Mouse (Mus musculus): Measurements from ENCODE around the gene Camk2b. TPM values are rescaled to one million over a fixed set of nuclear protein-coding genes. Genes with fewer than 3 reads are reported as not detected.

Camk2b gene
- total RNA-seq, 2 experiments from 2014 or later, result 8.7 to 8.8 TPM

DNA sequence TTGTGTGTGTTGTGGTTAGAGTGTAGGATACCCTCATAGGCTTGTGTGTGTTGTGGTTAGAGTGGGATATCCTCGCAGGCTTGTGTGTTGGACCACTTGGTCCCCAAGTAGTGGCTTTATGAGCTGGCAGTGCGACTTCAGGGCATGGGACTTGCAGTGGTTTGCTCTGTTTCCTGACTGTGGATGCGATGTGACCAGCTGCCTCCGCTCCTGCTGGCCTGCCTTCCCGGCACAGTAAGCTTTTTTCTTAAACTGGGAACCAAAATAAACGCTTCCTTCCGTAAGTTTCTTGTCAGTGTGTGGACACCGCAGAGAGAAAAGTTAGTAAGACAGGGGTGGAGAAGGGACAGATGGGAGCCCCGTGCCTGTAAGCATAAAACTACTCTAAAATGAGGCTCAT is 18.0 kb downstream of the Camk2b start:
- DNase-seq, result no peak

DNA sequence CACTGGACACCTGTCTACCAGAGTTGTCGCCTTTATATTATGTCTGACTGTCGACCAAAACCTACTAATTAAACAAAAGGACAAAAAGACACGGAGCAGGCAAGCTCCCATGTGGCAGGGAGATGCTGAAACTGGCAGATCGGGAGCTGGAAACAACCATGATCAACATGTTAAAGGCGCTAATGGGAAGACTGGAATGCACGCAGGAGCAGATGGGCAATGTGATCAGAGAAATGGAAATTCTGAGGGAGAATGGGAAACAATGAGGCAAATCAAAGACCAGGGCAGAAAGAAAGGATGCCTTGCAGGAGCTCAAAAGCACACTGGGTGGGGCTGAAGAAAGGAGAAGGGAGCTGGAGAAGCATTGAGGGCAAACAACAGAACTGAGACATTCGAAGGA is 27.2 kb downstream of the Camk2b start:
- no peak for DNase-seq

DNA sequence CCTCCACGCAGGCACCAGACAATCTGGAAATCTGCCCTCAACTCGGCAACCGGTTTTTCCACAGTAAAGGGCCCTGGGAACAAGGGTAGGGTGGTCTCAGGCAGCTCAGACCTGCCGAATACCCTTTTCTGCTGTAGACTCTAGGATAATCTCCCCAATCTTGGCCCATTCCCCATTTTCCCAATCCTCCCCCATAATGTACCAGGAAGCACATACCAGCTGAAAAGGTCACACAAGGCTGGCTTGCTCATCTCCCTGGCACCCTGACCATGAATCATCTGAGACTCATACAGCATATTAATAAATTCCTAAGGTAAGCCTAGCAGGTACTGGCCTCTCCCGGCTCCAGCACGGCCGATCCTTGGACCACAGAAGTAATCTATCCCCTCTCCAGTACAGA is 28.5 kb downstream of the Camk2b start:
- no peak for DNase-seq

DNA sequence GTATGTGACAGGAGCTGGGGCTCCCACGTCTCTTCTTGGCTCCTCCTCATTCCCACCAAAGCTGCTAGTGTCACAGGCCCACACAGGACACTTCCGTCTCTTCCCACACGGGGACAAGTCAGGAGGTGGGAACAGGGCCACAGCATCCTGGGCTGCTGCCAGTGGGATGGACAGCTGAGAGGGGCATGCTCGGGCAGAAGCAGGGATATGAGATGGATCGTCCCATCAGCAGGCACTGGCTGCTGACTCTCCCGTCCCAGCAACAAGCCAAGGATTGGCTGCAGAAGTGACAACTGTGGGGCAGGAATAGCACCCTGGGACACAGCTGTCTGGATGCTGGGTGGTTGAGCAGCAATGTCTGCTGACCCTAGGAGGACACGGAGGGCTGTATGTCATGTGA is 29.0 kb downstream of the Camk2b start:
- DNase-seq, result no peak

DNA sequence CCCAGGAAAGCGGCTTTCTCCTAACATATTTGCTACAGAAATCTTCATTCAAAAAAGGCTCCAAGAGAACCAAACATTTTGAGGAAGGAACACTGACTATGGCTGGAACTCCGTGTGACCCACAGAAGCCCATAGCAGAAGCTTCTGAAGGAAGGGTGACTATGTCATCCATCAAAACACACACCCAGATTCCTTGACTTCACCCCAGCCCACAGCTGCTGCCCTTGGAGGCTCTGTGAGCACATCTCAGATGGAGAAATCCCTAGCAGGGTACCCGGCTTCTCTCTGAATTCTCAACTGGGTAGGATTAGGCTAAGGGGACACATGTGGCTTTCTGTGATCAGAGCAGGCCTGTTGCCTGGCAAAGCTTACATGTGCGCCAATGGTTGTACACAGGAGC is 29.7 kb downstream of the Camk2b start:
- no peak for DNase-seq

DNA sequence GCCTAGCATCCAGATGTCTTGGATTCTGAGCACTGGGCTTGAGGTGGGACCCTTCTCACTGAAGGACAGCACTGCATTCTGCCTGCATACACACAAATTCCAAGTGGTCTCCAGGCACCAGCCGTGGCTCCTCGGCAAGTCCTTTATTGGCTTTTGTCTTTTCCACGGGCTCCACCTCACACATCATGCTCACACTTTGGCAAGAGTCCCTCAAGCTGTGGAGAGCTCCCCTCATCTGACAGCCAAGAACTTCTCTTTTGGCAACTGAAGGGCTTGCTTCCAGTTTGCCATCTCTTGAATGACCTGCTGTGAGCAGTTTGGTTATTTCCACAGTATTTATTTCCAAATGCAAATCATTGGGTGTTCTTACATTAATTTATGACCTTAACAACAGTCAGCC is 30.6 kb downstream of the Camk2b start:
- DNase-seq, result peak; percentile 4

DNA sequence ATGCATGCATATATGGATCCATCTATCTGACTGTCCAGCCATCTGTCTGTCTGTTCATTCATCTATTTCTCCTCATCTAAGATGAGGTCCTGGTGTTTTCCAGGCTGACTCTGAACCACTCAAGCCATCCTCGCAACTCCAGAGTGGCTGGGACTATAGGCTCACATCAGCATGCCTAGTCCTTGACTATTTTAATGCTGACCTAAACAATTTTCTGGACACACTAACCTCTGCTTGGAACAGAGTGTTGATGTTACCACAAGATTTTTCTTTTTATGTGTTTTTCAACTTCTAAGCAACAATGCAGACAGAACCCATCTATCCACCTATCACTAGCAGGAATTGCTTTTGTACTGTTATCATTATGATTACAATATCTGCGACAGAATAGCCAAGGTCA is 31.4 kb downstream of the Camk2b start:
- DNase-seq, result no peak

DNA sequence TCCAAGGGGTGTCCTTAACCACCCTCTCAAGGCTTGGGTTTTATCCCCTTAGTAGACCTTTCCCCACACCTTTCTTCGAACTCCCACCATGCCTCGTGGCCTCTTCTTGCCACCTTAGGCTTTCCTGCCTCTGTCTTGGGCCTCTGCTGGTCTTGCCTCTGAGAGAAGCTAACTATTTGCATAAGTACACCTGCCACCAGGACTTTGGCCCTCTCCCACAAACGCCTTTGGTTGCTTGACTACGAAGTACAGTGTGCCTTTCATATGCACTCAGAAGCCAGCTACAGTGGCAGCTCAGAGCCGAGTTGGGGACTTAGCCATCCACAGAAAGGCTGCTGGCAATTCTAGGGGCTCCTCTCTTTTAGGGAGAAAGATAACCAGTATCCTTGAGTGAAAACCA is 32.4 kb downstream of the Camk2b start:
- no peak for DNase-seq

DNA sequence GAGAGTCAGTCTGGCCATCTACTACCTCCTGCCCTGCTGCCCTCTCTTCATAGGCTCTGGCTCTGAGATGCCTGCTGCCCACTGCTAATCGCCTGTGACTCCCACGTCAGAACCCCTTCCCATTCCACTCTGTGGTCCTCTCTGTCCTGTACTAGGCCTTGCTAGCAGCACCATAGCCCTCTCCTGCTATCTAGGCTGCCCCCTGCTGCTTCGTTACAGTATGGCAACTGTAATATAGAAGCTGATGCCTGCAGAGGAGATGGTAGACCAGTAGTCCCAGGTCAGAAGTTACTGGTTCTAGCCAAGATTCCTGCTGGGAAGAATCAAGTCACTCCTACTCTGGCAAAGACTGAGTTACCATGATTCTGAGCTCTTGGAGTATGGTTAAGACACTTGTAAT is 33.0 kb downstream of the Camk2b start:
- peak; percentile 68 for DNase-seq

DNA sequence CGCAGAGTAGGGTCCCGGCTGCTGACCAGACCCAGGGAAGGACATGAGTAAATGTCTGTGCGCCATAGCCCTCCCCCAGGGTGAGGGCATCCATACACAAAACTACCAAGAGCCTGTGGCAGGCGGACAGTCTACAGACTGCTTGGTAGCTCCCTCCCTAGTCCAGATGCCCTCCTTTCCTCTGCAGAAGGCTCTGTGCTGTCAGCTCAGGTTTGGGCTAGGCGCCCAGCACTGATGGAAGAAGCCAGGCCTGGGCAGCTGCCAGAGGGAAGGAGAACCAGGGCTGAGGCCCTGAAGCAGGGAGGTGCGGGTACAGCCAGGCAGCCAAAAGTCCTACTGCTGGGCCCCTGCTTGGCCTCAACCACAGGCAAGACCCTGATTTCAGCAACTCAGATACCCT is 35.5 kb downstream of the Camk2b start:
- DNase-seq, result peak; percentile 83

DNA sequence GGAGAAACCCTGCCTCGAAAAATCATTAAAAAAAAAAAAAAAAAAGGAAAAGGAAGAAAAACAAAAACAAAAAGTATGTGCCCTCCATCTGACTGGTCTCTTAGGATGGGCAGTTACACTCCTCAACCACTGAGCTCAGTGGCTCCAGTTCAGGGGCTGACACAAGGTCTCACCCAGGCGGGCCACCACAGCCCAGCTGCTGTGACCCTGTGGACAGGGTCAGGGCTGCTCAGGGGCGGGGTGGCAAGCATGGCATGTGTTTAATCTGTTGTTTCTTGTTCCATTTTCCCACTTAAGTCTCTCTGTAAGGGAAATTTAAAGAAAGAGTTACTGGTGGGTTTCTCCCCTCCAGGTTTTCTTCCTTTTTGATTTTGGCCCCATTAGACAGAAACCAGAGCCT is 36.4 kb downstream of the Camk2b start:
- DNase-seq, result no peak

DNA sequence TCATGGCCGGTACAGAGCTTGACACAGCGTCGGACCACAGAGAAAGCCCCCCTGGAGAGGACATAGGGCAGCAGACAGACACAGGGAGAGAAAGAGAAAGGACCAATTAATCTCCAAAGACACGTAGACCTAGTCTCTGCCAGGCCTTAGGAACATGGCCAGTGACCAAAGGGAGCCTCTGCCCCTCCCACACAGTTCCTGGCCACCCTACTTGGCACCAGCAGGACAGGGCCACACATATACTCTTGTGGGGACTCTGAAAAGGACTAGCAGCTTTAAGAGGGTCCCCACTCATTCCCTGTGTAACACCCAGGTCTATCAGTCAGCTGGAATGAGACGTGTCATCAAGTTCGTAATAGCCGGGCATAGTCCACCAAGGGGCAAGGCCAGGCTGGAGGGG is 37.3 kb downstream of the Camk2b start:
- no peak for DNase-seq

DNA sequence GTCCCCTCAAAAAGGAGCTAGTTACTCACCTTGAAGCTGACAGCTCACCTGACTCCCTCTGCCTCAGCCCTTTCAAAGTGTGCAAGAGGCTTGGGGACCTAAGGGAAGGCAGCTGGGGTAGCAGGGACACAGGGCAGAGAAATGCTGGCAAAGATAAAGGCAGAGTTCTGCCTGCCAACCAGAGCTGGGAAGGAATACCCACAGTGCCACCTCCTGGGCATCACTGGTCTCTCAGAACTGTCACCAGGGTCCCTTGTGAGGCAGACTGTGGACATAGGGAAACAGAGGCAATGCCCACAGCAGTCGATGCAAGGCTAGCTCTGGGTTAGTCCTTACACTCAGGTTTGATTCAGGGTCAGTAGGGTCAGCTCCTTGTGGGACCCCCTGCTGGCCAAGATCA is 39.8 kb downstream of the Camk2b start:
- DNase-seq, result peak; percentile 74

DNA sequence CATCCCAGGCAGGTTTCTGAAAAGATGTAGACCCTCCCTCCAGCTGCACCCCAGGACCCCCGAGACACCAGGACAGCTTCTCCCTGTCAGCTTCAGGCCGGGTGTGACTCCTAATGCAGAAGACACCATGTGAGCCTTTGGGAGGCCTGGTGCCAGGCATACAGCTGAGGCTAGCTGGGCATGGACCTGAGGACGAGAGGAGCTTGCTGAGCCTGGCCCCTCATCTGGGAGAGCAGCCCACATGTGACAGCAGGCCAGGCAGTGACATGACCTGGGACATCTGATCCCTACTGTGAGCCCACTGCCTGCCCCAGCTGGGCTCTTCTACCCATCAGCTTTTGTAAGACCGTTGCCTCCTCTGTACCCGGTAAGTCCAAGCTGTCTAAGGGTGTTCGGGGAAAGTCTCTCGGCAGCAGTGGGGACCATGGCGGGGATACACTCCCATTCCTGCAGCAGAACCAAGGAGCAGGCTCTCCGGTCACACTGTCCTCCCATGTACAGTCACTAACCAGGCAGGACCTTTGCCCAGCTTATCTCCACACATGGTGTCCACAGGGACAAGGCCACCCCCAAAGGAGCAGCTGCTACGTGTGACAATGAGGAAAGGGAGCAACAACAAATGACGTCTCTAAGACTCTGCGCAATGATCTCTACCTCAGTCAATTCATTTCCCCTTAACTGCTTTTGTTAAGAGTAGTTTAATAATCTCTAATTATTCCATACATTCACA is 41.1 kb downstream of the Camk2b start:
- DNase-seq, result no peak

DNA sequence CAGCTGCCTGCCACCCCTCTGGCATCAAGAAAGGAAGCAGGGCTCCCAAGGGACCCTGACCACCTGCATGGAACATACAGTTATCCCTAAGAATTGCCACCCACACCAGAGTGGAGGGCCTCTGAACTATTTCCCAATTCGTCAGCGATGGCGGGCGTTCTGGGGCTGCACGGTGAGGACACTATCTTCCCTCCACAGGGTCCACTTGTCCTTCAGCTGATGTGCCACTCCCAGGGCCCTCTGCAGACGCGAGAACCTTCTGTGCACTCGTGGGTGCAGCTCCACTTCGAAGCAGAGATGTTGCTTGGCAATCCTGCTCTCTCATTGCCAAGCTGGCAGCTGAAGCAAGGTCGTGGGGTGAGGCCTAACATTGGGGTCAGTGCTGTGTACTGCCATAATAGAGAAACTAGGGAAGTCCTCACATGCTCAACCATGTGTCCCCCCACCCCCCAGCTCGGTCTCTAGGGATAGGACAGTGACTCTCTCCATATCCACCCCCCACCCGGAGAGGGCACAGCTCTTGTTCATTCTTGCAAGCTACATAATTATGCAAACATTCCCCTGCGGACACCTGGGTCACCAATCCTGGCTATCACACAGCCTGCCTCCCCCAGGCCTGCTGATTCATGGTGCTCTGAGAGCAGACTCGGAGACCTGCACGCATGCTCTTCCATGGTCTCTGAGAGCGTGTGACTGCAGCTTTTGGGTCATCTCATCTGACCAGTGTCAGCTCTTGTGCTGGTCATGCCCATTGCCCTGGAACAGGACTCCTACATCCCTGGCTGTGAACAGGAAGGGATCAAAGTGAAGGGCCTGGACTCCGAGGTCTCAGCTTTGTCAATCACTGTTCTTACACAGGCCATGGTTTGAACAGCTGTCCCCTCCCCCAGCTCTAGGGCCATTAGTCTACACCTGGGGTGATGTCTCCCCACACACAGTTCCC is 45.0 kb downstream of the Camk2b start:
- DNase-seq, result peak; percentile 2

DNA sequence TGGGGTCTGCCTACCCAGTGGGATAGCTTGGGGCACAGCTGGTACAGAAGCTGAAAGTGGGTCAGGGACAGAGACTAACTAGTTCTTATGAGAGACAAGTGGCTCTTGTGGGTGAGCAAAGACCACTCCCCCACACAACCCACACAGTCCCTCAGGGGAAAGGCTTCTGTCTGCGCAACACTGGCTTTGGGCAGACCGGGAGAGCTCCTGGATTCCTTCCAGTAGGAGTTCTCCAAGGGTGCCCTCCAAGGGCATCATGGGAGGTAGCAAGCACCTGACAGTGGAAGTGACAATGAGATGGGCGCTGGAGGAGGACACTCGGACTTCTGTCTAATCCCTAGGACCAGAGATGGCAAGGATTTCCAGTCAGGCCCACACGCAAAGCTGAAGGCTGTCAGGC is 45.8 kb downstream of the Camk2b start:
- DNase-seq, result no peak

DNA sequence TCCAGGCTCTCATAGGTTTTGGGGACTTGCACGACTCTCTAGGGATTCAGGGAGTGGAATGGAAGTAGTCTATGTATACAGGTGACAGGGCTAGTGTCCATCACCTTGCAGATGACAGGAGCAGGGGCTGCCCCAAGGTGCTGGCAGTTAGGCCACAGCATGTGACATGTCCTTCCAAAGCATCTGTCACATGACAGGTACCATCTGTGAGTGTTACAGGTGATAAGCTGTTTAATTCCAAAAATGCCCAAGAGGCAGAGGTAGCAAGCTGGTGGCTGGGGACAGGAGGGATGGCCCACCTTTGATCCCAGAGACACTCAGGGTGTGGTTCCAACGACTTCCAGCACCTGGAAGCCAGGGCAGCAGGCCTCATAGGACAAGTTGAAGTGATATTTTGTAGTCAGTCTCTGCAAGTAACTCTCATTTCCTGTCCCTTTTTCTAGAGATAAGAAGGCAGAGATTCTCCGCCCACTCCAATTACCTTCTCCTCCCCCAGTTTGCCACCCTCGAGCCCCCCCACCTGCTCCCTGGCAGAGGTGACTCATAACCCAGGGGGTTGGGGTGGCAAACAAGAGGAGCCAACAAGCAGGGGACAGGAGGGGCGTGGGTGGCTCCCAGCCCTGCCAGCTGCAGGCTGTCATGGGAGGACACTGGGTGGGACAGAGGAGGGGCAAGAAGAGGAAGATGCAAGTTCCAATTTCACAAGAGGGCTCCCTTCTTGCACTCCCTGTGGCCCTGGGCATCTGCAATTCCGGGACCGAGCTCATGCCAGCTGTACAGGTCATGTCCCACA is 47.7 kb downstream of the Camk2b start:
- no peak for DNase-seq

DNA sequence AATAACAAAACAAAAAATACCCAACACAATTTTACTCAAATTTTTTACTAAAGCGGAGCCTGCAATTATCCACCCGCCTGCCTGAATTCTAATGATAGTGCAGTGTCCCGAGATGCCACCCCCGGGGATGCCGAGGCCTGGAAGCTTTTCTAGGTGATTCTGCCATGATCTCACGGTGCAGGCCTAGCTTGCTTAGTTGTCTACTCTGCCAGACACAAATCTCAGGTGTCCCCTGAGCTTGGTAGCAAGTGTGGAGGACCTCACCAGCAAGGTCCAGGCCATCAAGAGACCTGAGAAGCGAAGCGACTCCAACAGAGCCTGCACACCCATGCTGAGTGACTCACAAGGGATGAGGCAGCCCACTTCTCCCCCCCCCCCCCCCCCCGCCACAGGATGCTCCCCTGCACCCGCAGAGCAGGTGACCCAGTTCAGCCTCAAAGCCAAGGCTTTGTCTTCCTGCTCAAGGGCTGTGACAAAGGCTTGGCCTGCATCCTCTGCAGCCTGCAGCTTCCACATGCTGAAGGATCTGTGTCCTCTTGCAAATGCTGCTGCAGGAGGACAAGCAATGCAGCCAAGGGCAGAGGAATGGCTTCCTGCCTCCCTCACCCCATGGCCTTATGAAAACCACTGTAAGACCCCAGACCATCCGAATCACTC is 48.5 kb downstream of the Camk2b start:
- no peak for DNase-seq

DNA sequence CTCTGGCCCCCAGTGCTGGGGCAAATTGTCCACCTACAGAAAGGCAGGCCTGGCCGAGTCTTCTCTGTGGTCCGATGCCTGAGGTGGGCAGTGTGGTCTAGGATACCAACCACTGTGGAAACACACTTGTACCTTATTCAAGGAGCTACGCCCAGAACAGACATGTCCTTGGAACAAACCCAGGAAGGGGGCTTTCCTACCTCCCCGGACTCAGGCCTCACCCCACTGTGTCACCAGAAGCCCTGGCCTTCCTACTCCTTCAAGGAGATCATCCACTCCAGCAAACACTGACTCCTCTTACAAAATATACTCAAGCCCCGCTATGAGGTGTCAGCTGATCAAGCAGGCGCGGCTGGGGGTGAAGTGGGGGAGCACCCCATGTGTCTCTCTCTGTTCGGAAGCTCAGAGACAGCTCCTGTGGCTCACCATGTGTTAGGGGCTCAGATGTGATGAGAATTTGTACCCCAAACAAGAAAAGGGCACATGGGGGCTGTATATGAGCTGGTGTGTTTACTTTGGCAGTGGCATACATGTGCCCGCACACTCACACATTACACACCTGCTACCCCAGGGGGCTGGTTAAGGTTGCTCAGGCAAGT is 49.3 kb downstream of the Camk2b start:
- no peak for DNase-seq

DNA sequence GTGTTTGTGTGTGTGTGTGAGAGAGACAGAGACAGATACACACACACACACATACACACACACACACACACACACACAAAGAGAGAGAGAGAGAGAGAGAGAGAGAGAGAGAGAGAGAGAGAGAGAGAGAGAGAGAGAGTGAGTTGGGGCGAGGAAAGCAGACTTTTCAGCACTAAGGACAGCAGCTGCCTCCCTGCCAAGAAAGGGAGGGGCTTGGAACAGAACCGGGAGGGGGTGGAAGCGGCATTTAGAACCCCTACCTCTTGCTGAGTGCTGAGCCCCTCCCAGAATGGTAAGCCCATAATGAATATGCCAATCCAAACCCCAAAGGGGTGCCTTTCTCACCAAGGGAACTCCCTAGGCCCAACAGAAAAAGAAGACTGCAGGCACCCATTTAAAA is 49.8 kb downstream of the Camk2b start:
- DNase-seq, result peak; percentile 69

DNA sequence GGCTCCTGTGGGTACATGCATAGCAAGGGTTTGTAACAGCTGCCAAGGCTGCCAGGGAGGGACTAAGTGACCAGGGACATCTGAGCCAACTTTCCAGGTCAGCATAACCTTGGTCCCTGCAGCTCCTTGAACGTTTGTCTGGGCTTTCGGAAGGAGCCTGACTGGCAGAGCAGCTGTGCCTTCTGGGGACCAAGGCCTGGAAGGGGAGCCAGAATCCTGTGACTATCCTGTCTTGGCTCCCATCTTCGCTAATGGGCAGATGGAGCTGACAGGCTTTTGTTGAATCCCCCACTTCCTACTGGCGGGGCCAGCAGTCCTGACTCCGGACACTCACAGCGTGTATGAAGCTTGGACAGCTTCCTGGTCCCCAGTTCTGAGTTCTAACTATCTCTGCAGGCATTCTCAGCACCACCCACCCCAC is 51.1 kb downstream of the Camk2b start:
- DNase-seq, result no peak

DNA sequence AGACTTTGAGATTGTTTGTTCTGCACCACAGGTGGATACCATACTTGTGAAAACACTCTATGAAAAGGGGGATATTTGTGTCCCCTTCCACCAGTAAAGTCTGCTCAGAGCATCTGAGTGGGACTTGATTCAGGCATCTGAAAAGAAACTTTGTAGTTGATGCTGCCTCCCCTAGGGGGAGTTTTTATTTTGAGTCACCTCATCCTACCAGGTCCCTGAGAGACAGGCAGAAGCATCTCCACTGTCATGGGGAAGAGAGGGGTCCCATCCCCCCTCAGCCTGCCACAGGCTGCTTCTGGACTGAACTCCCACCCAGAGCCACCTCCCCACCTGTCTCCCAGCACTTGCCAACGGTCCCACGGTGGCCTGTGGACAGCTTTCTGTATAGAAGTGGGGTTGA is 52.8 kb downstream of the Camk2b start:
- DNase-seq, result no peak

All from heart, postnatal 4 days (tissue).